Mouse (Mus musculus) liver, embryonic 16.5 days (tissue): Measurements from ENCODE around the gene Bpifa1. TPM values are rescaled to one million over a fixed set of nuclear protein-coding genes. Genes with fewer than 3 reads are reported as not detected.

Experiments
- ATAC-seq: fragments of 200-750 bp; cut with Nextera tagmentation; 2 replicates; pipeline ENCODE4 v1.8.0; 2017; ENCODE audit warnings: low read depth, mild to moderate bottlenecking, moderate number of reproducible peaks, moderate library complexity
- H3K27ac ChIP-seq: fragments of 300-500 bp; sonication (generic); 2 replicates; pipeline ENCODE4 v1.5.1; 2014; ENCODE audit warnings: mild to moderate bottlenecking, low read length
- H3K27me3 ChIP-seq: fragments of 300-500 bp; sonication (generic); 2 replicates; pipeline ENCODE4 v1.6.1; 2014; ENCODE audit warnings: low read depth, low read length, mixed read lengths; ENCODE audit not compliant: control insufficient read depth, insufficient read depth
- H3K36me3 ChIP-seq: fragments of 300-500 bp; sonication (generic); 2 replicates; pipeline ENCODE4 v1.6.1; 2014; ENCODE audit warnings: mild to moderate bottlenecking; ENCODE audit not compliant: control insufficient read depth, insufficient read depth
- H3K4me1 ChIP-seq: fragments of 300-500 bp; sonication (generic); 2 replicates; pipeline ENCODE4 v1.6.1; 2014; ENCODE audit warnings: low read depth, low read length, mixed read lengths; ENCODE audit not compliant: control insufficient read depth
- H3K4me2 ChIP-seq: fragments of 300-500 bp; sonication (generic); 2 replicates; pipeline ENCODE4 v1.6.1; 2014; ENCODE audit warnings: low read depth, low read length, mixed read lengths
- H3K4me3 ChIP-seq: fragments of 300-500 bp; sonication (generic); 2 replicates; pipeline ENCODE4 v1.5.1; 2014; ENCODE audit warnings: low read depth, mild to moderate bottlenecking, low read length
- H3K9ac ChIP-seq: fragments of 300-500 bp; sonication (generic); 2 replicates; pipeline ENCODE4 v1.6.1; 2014; ENCODE audit warnings: low read depth, low read length
- H3K9me3 ChIP-seq: fragments of 300-500 bp; sonication (generic); replicated peaks from 2 replicates; pipeline ENCODE4 v1.6.1; 2016; ENCODE audit warnings: low read length; ENCODE audit not compliant: control insufficient read depth
- WGBS: fragments of 180-500 bp; shearing (Covaris S2); extraction: QIAGEN DNeasy Blood & Tissue Kit; methylation state at CpG from one replicate; pipeline ENCODE4 v1.1.7; 2014; ENCODE audit not compliant: insufficient replicate concordance; 5-methylcytosine and 5-hydroxymethylcytosine counted together
- polyA plus RNA-seq: library from polyadenylated mRNA; unstranded; fragments of >200 nt; fragmentation: Nextera tagmentation; extraction: Ambion mirVana; gene quantifications from 2 replicates; pipeline ENCODE4 v1.2.1, GENCODE M21; 2015

Bpifa1 gene
- polyA plus RNA-seq, 1 experiment from 2014 or later, result not detected

DNA sequence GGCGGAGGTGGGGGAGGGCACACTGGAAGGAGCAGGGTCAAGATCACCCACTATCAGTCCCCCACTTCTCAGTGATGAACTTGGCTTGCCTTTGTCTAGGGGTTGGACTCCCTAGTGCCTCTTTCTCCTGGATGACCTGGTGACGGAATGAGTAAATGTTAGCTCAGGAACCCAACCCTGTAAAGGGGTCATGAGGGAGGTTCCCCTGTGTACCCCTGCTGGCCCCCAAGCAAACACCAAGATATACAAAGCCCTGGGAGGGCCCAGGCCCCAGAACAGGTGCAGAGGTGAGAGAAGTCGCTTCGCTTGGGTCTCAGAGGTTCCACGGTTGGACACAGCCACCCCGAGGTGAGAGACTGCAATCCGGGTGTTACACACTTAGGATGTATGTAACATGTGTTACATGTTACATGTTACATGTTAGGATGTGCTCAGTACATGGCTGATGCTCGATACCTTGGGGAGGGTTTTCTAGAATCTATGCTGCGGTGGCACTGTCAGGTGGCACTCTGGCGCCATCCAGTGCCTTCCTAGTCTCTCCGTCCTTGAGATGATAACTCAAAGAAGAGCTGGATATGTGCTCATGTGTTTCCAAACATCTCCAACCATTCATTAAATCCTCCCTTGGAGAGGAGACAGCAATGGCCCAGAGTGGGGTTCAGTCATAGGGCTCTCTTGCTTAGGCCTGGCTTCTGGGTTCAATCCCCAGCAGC, 48.0 kb downstream of the Bpifa1 start, which contains the start of gene Bpifb1:
Gene Bpifb1, plus strand, starts transcription at position 273 of the 713 bp plus-strand sequence.
- Histone ChIP-seq H3K4me1 (no peaks in the 10 kb centered on the region), H3K9ac (no peak within 1 kb of the TSS), H3K4me3 (no peak within 1 kb of the TSS), H3K27me3 (no peaks in the 10 kb centered on the region), H3K9me3 (no peaks in the 10 kb centered on the region), H3K27ac (no peak within 1 kb of the TSS), H3K4me2 (no peak within 1 kb of the TSS), H3K36me3 (no peaks in the 10 kb centered on the region)
- WGBS, result 65% methylated on average over 11 of the region's 11 CpGs
- no peak for ATAC-seq

DNA sequence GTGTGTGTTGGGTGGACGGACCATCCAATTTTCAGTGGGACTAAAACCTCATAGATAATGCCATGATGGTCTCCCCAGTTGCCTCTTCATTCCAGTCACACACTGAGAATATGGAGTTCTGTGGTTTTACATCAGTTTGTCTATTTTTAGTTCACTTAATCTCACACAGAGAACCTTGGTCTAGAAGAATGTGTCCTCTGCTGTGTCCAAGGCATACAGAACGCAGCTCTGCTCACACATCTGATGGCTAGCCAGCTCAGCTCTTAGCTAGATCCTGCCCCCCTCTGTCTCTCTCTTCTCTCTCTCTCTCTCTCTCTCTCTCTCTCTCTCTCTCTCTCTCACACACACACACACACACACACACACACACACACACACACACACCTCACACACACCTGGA, 49.5 kb downstream of the Bpifa1 start:
- Histone ChIP-seq H3K36me3 (no peaks in the 10 kb centered on the region), H3K4me2 (no peak overlapping the region), H3K27ac (no peak overlapping the region), H3K4me1 (no peaks in the 10 kb centered on the region), H3K9me3 (no peaks in the 10 kb centered on the region), H3K27me3 (no peaks in the 10 kb centered on the region), H3K9ac (no peak overlapping the region), H3K4me3 (no peak overlapping the region)
- no peak for ATAC-seq
- WGBS, result 33% methylated on average over 2 of the region's 2 CpGs

DNA sequence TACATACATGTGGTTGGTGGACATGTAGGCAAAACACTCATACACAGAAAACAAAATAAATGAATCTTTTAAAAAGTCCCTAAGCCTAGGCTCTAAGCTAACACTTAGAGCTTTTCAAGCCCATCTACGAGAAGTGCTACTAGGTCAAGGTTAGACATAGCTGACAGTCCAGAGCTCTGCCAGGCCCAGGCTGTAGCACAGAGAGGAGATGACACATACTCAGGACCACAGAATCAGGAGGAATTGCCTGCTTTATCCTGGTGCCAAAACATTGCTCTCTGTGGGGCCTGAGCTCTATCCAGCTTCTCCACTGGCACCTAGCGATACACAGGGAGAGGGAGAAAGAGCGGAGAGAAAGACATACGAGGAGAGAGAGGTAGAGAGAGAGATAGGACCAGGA, 50.4 kb downstream of the Bpifa1 start:
- H3K4me3 ChIP-seq, result no peak overlapping the region
- H3K36me3 ChIP-seq, result no peaks in the 10 kb centered on the region
- ATAC-seq, result no peak
- no peaks in the 10 kb centered on the region for H3K9me3 ChIP-seq
- no peaks in the 10 kb centered on the region for H3K4me1 ChIP-seq
- no peak overlapping the region for H3K27ac ChIP-seq
- H3K9ac ChIP-seq, result no peak overlapping the region
- H3K27me3 ChIP-seq, result no peaks in the 10 kb centered on the region
- WGBS, result 67% methylated on average over 4 of the region's 4 CpGs
- H3K4me2 ChIP-seq, result no peak overlapping the region

DNA sequence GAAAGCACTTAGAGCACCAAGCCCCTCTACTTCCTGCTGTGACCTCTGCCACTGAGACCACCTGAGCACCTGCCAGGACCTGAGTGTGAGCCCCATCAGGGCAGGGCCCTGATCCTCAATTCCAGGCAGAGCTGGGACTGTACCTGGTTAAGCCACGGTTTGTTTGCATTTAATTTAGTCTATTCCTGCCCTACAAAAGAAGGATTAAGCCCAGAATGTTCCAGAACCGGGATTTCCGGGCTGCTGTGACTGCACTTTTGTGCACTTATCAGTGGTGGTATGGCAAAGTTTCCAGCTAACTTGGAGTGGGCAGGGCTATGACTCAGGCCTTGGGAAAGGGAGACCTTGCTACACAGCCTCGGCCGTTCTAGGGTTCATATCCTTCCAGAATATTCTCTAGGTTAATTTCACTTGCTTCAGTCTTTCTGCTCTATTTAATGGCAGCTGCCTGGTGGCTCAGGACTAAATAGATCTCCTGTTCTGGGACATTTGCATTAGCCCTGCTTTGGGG, 51.4 kb downstream of the Bpifa1 start:
- Histone ChIP-seq H3K4me2 (no peak overlapping the region), H3K27ac (no peak overlapping the region), H3K9ac (no peak overlapping the region), H3K4me1 (no peaks in the 10 kb centered on the region), H3K9me3 (no peaks in the 10 kb centered on the region), H3K36me3 (no peaks in the 10 kb centered on the region), H3K27me3 (no peaks in the 10 kb centered on the region), H3K4me3 (no peak overlapping the region)
- WGBS, result 53% methylated on average over 5 of the region's 5 CpGs
- no peak for ATAC-seq

DNA sequence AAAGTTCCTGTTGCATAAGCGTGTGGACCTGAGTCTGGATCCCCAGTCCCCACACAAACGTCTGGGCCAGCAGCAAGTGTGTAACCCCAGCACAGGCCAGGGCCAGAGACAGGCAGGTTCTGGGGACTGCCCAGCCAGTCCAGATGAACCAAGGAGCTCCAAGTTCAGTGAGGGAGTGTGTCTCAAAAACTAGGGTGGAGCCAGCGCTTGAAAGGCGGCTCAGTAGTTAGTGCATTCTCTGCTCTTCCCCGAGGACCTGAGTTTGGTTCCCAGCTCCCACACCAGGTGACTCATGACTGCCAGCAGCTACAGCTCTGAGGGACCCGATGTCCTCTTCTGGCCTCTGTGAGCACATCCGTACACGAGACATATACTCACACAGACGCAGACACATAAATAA, 54.4 kb downstream of the Bpifa1 start:
- Histone ChIP-seq H3K4me3 (no peak overlapping the region), H3K9ac (no peak overlapping the region), H3K4me2 (no peak overlapping the region), H3K27ac (no peak overlapping the region), H3K4me1 (no peaks in the 10 kb centered on the region), H3K36me3 (no peaks in the 10 kb centered on the region), H3K27me3 (no peaks in the 10 kb centered on the region), H3K9me3 (no peaks in the 10 kb centered on the region)
- 64% methylated on average over 9 of the region's 9 CpGs for WGBS
- ATAC-seq, result no peak

Other genes starting within 250 kb of the Bpifa1 start
- gene Bpifb6, start 242.5 kb upstream of the Bpifa1 start, polyA plus RNA-seq, result not detected in 2 replicates
- gene Bpifb3, start 224.7 kb upstream of the Bpifa1 start, polyA plus RNA-seq, result not detected in 2 replicates
- gene Bpifb4, start 204.7 kb upstream of the Bpifa1 start, polyA plus RNA-seq, result 0.09 TPM in 1 of 2 replicates, not detected in the other
- gene Bpifa6, start 167.9 kb upstream of the Bpifa1 start, polyA plus RNA-seq, result not detected in 2 replicates
- gene Bpifa2, start 134.6 kb upstream of the Bpifa1 start, polyA plus RNA-seq, result not detected in 2 replicates
- gene Bpifa3, start 12.5 kb upstream of the Bpifa1 start, polyA plus RNA-seq, result not detected in 2 replicates
- gene Bpifa5, start 19.7 kb downstream of the Bpifa1 start, polyA plus RNA-seq, result not detected in 2 replicates
- gene Bpifb1, start 47.9 kb downstream of the Bpifa1 start, polyA plus RNA-seq, result 0.37 and 0.97 TPM in 2 replicates
- gene Bpifb5, start 80.9 kb downstream of the Bpifa1 start, polyA plus RNA-seq, result not detected in 2 replicates
- not detected in 2 replicates for gene Bpifb9a, start 115.0 kb downstream of the Bpifa1 start, polyA plus RNA-seq
- not detected in 2 replicates for gene Bpifb9b, start 164.3 kb downstream of the Bpifa1 start, polyA plus RNA-seq
- gene Cdk5rap1, start 230.1 kb downstream of the Bpifa1 start, polyA plus RNA-seq, result 13.3 and 14.9 TPM in 2 replicates